Mouse (Mus musculus) right cerebral cortex, postnatal 10 days (tissue): ENCODE results near the gene AC161166.1.

Source experiments
- DNase-seq, 2 experiments: peaks; one replicate each; pipeline ENCODE4 v3.0.0; 2021; ENCODE audit warnings: low spot score in 2 of 2

Gene AC161166.1

DNA sequence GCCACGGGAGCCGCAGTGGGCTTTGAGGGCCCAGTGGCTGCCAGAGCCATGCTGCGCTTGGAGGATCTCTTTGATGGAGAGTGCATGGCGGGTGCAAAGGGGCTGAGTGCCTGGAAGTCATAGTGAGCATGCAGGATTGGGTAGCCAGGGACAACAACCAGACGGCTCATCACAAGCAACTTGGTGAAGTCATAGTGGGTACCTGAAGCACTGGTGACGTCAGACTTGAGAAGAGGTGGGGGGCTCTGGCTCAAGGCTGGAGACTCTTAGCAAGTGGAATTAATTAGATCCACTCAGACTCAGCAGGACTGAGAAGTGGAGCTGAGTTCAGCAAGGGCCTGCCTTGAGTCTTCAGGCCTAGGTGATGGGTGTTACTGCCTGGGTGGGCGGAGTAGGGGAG is at the start of gene AC161166.1:
Gene AC161166.1 (minus strand): TSS at position 101 of the 400 bp plus-strand sequence.
- DNase-seq: no peak

DNA sequence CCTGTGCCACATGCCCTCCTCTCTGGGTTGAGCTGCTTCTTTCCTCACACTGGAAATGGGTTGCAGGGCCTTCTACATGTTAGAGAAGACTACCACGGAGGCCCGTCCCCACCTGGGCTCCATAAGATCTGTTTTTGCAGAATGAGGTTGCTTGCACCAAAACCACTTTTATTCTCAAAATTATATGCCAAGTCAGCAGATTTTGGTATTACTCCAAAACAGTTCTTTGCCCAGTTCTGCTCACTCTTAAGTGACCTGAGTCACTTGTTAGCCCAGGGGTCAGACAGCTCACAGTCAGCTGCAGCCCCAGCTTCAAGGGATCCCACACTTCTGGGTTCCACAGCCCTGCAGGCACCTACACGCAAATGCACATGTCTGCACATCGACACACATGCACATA is 49.2 kb upstream of the AC161166.1 start:
- DNase-seq: no peak

DNA sequence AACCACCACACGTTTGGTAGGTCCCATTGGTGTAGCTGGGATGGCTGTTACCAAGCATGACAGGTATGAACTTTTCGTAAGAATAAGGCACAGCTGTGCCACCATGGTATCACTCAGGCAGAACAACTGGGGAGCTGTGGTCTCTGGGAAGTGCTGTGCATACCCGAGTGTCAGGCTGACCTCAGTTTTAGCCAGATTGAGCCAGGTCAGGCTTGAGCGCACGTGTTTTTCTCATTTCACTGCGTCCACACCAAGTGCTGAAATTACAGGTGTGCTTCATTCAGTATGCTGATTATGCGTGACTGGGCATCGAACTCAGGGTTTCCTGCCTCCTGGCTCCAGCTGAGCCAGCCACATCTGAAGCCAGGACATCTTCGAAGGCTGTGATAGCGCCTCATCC is 43.5 kb upstream of the AC161166.1 start:
- DNase-seq: no peak

DNA sequence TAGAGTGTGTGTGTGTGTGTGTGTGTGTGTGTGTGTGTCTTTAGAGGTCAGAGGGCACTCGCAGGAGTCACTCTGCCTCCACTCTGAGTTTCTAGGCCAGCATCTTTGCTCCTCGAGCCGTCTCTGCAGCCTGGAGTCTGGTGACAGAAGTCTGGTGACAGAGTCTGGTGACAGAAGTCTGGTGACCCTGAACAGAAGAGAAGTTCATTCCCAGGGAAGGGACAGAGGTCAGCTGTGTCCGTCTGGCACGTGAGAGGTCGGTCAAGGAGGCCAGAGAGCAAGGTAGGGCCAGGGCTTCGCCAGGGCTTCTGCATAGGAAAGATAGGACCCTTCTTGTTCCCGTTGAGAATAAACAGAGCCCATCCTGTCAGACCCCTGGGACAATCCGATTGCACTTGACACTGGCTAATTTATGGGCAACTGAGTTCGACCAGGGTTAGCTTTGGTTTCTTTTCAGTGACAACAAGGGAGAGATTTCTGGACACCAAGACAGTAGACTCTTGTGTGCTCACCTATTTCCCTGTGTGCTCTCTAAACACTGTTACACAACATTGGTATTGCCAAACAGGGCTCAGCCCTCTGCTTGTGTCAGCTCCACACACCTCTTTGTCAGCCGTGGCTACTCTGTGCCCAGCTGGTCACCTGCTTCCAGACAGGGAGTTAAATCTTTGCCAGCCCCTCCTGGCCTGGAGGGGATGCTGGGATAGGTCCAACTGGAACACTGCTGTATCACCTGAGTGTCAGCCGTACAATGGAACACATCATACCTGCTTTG is 39.9 kb upstream of the AC161166.1 start:
- DNase-seq: no peak

DNA sequence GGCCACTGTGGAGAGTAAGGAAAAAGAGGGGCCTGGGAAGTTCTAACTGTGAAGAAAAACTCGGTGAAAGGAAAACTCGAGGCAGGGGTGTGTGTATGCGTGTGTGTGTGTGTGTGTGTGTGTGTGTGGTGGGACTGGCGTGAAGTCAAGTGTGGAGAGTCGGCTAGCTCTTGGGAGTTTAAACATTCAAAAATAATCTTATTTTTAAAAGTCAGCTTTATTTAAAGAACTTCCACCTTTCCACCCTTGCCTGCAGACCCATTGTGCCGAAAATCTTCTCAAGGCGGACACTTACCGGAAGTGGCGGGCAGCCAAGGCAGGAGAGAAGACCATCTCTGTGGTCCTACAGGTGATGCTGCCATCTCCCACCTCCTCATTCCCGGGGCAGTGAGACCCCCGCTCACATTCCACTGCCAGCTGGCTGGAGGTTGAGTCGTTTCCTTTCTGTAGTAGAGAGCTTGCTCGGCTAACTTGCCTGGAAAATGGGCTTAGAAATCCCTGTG is 35.3 kb upstream of the AC161166.1 start:
- no peak for DNase-seq

DNA sequence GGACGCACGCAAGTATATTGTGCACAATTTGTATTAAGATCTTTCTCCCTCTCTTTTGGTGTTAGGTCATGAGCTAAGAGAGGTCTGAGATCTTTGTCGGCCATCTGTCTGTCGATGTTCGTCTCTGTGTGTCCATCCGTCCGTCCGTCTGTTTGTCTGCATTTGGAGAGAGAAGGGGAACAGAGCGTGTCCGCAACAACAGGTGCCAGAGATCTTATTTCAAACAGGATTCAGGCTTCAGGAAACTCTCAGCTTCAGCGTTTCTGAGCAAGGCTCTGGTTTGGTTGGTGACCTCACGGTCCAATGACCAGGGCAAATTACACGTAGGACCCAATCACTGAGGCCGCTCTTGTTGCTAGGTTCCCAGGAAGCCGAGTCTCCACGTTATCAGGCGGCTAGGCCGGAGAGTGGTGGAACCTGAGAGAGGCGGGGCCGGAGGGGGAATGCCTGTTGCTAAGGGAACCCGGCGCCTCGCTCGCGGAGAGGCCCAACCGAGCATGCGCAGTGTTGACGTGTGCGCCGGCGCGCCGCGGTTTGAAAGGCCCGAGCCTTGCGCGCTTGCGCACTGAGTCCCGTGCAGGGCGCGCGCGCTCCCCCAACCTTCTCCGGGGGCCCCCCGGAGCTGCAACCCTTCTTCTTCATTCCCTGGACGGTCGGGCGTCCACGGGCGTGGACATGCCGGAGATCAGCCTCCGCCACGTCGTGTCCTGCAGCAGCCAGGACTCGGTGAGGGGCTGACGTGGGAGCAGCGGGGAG is 34.6 kb upstream of the AC161166.1 start:
- DNase-seq: peak; percentile 100

DNA sequence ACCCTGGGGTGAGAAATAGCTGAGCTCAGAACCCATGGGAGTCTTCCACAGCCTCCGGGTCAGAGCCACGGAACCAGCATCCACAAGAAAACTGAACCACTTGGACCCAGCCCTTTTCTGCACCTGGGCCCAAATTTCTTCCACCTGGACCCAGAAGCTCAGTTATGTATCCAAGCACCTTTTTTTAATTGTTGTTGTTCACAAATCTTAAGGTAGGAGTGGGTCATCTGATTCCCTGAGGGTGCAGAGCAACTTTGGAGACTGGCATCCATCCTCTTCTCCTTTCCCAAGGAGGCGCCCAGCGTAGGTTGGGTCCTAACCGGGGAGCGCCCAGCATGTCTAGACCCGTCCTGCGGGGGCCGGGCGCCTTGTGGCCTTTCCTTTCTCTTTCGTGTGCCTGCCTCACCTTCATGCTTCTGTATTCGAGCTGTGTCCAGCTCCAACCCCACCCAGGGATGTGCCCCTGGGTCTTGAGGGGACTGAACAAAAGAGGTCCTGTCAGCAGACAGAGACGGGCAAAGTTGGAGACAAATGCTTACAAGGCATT is 33.9 kb upstream of the AC161166.1 start, which contains the start of the genes Pinlyp and Xrcc1:
Gene Pinlyp (minus strand): TSS at position 51 of the 547 bp plus-strand sequence.
Gene Xrcc1 (plus strand): TSS at position 222 of the 547 bp plus-strand sequence.
- DNase-seq: no peak

DNA sequence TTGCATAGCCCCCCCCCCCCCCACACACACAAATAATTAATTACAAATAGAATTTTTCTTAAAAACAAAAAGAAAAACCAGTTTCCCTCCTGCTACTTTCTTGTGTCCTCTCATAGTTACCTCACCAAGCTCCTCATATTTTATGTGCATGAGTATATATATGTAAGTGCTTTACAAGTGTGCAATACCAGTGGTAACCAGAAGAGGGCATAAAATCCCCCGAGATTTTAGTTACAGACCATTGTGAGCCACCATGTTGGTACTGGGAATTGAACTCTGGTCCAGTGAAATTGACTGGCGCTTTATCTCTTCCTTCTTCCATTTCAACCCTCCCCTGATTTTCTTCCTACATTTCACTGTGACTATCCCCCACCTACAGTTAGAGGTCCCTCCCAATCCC is 32.3 kb upstream of the AC161166.1 start:
- DNase-seq: no peak

DNA sequence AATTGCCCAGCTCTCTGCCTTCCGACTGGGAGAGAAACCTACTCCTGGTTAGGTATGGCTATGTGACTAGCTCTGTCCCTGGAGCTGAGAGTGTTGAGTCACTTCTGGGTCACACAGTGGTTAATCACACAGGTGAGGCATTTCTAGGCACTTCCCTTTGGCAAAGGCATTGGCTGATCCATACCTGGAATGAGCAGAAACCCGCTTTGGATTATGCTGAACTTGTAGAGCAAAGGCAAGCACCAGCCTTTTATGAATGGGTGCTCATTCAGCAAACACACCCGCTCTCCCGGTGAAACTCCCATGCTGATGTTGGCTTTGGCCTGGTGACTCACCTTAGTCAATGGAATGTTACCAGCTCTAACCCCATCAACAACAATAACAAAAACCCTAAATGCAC is 27.4 kb upstream of the AC161166.1 start:
- no peak for DNase-seq

DNA sequence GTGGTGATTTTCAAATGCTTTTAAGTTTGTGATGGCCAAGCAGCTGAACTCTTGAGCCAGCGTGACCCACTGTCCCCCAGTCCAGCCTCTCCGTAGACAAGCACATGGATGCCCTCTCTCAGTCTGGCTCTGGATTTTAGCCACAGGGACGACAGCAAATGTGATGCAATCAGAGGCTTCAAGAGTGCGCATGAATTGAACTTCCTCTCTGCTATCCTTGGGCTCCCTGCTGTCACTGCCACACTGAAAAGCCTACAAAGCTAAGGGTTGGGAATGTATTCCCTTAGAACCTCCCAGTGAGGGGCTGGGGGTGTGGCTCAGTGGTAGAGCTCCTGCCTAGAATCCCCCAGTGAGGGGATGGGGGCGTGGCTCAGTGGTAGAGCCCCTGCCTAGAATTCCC is 26.4 kb upstream of the AC161166.1 start:
- DNase-seq: no peak

DNA sequence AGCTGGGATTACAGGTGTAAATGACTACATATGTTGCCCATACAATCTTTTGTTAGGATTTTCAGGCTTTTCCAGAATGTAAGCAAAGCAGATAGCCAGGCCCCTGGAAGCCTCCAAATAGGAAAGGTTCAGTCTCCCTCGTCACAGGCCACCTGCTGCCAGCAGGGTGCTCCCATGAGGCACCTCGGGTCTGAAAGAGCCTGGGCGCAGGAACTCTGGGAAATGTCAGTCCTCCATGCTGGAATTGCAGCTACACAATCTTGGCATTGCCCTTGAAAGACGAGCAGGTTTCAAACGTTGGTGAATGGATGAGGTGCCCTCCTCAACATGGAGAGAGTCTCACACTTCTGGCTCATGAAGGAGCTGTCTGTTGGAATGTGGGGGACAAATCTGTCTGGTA is 25.9 kb upstream of the AC161166.1 start:
- peak; percentile 64 to 71 for DNase-seq

DNA sequence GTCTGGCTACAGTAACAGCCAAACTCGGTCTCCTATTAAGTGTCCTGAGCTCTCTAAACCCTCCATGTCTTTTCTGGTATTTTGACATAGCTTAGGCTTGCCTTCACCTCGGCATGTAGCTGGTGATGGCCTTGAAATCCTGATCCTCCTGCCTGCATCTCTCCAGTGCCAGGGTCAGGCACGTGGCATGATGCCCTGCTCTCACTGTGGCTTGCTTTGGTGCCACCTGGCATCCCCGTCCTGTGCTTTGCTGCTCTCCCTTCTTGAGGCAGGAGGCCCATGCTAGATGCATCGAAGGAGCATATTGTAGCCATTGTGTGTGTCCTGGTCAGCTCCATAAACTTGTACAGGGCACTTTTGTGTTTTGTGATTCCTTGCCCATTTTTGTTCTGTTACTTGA is 25.3 kb upstream of the AC161166.1 start:
- no peak for DNase-seq

DNA sequence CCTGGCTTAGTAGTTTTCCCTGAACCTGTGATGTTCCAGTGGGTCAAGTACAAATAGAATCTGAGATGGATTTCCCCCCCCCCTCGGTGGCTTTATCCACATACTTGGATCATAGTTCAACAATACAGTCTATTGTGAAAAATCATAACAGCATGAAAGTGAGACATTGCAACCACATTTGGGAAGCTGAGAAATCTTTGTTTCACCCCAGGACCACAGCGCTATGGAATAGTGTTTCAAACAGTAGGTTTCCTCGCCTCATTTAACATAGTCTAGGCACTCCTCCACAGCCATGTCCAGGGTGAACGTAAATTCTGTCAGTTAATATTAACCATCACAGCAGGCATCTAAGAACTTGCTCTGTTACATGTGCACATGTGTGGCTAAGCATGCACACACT is 24.8 kb upstream of the AC161166.1 start:
- no peak for DNase-seq

DNA sequence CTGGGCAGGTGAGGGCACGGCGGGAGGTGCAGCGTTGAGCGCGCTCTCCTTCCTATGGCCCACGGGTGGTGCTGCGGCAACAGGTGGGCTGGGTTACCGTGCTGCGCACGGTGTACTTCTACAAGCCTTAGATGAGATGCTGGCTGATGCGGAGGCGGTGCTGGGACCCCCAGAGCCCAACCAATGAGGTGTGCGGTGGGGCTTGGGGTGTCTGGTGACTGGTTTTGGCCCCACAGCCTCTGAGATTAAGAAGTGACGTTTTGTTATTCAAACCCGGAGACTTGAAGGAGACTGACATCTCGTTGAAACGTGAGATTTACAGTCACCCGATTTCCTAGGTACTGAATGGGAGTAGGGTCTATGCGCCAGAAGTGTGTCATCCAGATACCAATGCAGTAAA is 22.0 kb upstream of the AC161166.1 start:
- DNase-seq: peak; percentile 40 to 50

DNA sequence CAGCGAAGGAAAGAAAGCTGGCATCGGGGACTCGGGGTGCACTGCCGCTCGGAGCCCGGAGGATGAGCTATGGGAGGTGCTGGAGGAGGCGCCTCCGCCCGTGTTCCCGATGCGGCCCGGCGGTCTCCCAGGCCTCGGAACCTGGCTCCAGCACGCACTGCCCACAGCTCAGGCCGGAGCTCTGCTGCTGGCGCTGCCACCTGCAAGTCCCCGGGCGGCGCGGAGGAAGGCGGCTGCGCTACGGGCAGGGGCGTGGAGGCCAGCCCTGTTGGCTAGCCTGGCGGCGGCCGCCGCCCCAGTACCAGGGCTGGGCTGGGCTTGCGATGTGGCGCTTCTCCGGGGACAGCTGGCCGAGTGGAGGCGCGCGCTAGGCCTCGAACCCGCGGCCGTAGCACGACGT is 21.6 kb upstream of the AC161166.1 start:
- no peak for DNase-seq

DNA sequence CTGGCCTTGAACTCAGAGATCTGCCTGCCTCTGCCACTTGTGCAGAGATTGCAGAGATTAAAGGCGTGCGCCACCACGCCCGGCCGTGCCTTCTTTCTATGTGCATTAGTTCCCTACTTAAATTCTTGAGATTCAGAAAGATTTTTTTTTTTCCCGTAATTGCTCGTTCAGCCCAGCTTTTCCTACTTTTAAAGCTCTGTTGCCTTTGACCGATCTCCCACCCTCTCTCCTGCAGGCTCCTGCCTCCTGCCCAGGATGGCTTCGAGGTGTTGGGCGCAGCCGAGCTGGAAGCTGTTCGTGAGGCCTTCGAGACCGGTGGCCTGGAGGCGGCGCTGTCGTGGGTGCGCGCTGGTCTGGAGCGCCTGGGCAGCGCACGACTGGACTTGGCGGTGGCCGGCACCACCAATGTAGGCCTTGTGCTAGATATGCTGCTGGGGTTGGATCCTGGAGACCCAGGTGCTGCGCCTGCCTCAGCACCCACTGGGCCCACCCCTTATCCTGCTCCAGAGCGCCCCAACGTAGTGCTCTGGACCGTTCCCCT is 20.8 kb upstream of the AC161166.1 start:
- DNase-seq: peak; percentile 29 to 46

DNA sequence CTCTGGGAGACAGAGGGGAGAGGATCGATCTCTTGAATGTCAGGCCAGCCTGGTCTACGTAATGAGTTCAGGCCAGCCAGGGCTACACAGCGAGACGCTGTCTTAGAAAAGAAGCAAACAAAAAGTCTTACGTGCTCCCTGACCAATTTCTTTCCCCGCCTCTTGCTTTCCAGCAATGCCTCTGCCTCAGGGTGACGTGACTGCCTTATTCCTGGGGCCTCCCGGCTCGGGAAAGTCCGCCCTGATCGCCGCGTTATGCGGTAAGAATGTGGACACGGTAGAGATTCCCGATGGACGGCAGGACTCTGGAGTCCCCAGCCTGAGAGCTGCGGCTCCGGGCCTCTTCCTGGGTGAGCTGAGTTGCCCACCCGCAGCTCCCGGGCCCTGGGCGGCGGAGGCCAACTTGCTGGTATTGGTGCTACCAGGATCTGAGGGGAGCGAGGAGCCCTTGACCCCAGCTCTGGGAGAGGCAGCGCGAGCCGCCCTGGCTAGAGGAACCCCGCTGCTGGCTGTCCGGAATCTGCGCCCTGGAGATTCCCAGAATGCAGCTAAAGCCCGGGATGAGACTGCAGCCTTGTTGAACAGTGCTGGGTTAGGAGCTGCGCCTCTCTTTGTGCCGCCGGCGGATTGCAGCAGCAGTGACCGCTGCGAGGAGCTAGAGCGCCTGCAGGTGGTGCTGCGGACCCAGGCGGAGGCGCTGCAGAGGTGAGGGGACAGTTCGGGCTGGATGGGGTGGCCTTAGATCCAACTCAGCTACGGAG is 19.1 kb upstream of the AC161166.1 start:
- peak; percentile 85 to 86 for DNase-seq

DNA sequence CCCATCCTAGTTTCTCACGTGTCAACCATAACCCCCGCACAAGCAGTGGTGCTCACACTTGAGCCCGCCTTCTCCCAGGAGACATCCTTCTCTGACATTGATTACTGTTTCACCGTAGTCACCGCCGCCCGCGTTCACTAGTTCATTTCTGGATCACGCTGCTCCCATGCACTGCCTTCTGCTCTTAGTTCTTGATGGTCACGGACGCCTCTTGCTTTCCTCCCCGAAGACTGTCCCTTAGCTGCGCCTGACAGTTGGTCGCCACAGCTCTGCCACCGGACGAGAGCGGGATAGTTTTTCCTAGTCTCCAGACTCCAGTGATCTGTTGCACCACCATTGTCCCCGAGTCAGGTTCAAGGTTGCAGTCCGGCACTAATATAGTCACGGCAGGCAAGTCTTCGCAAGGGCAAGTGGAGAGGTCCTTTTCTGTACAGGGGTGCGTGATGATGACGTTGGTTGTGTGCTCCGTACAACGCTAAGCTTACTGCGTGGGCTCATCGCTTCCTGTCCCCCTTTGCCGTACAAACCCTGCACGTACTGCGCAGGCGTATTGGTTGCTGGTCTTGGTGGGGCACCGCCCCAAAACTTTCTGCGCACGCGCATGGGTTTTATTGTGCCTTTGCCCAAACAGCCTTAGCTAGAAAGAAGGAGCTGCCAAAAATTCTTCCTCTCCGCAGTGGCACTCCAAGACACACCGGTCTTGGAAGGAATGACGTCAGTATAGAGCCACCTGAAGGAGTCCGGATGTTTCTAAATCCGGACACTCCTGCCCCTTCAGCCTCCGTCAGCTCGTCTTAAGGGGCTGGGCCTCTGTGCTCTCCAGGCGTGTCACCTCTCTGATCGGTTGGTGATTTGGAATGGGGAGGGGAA is 18.0 kb upstream of the AC161166.1 start, which contains the start of gene Irgq:
Gene Irgq (plus strand): TSS at position 628 of the 870 bp plus-strand sequence.
- DNase-seq: peak; percentile 99

DNA sequence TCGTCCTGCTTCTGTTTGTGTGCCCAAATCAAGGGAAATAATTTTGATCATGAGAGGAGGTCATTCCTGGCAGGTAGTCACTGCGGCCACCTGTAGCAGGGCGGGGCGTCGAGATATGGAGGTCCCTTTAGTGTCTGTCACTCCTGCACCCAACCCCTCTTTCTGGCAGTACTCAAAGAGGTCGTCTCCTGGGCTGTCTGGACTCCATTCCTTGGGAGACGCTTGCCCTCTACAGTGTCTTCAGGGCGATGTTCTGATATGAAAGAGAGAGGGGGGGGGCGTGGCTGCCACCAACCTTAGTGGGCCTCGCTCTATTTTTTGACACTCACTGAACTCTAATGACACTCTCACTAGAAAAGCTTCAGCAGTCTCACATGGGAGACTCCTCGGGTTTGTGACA is 17.3 kb upstream of the AC161166.1 start:
- peak; percentile 45 to 53 for DNase-seq

DNA sequence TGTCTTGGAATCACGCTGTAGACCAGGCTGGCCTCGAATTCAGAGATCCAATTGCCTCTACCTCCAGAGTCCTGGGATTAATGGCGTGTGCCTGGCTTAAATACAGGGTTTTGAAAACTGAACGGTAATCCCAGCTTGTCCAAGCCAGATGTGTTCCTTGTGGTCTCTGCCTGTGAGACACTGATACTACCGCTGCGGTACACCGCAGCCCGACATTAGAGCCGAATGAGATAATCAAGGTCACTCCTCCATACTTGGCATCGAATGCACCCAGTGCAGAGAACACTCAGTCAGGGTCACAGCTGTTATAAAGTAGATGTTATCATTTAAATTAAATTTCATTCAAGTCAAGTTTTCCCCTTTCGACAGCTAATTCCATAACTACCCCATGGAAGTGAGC is 16.6 kb upstream of the AC161166.1 start:
- no peak for DNase-seq
